Mouse (Mus musculus): ENCODE results near the gene Gramd1b.

DNA sequence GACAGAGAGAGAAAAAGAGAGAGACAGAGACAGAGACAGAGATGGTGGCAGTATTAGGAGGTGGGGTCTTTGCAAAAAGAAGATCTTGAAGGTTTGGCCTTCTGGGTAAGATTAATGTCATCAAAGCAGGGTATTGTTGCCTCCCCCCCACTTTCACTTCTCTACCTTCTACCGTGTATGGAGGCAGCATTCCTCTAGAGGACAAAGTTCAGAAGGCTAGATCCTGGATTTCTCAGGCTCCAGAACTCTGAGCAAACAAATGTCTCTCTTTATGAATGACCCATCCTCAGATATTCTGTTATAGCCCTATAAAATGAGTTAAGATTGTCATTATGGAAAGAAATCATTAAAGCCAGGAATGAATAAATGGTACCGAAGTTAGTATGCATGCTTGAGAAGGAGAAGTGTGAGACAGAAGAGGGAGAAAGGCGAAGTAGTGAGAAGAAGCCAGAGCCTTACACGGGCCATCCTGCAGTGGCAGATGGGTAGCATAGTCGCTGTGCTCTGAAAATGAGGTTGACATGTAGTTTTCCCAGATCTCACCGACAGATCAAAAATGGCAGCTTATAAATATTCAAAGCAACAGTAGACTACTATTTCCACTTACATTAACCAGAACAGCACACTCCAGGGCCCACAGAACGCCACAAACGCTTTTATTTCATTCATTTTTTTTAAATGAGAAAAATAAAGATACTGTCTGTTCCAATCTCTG is 91.1 kb downstream of the Gramd1b start:
- no peak for TF ChIP-seq POLR2A (IDR thresholded peaks at IDR 0.05; ENCODE audit: borderline replicate concordance, extremely low read depth, insufficient read depth, insufficient read length, poor library complexity, severe bottlenecking)
- TF ChIP-seq CTCF (IDR thresholded peaks at IDR 0.05; ENCODE audit: borderline replicate concordance, extremely low read depth, insufficient read depth, insufficient read length) = no peak

Data from brain, embryonic 14.5 days (tissue).